Mouse (Mus musculus): ENCODE results near the gene Cntnap5a.
"Not testable (repeated sequence)": the region's sequence is repeated elsewhere in the genome, so short reads cannot be mapped to it uniquely, and the experiment has no call there.

Cntnap5a gene

GRCm38 (mm10) chr1:116036894-116037293, 352.3 kb downstream of the Cntnap5a start:
- DNase-seq (ENCODE audit: low read depth in 1 of 2, low spot score in 2 of 2): no peak

DNA sequence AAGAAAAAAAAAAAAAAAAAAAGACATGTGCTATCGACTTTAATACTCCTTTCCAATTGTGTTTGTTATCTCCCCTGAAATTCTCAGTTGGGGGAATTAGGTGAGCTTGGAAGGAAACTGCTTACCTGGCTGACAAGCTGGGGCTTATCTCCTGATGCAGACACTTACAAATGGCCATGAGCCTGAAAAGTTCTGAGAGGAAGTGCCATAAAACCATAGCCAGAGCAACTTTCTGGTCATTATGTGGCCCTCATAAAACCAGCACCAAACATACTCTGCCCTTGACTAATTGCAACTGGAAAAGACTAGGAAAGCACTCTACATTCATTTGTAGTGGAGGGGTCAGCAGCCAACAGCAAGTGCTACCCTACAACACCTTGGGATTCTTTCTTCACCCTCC, 359.5 kb downstream of the Cntnap5a start:
- DNase-seq (ENCODE audit: low read depth in 1 of 2, low spot score in 2 of 2): no peak

GRCm38 (mm10) chr1:116107010-116107723, 422.6 kb downstream of the Cntnap5a start:
- no peak for DNase-seq (ENCODE audit: low read depth in 1 of 2, low spot score in 2 of 2)

- DNase-seq (ENCODE audit: low read depth in 1 of 2, low spot score in 2 of 2): no peak
Observed at GRCm38 (mm10) chr1:116107724-116108058, 423.1 kb downstream of the Cntnap5a start.

- no peak for DNase-seq (ENCODE audit: low read depth in 1 of 2, low spot score in 2 of 2)
Observed at GRCm38 (mm10) chr1:116108381-116108780, 423.8 kb downstream of the Cntnap5a start.

- DNase-seq (ENCODE audit: low read depth in 1 of 2, low spot score in 2 of 2): no peak
Observed at GRCm38 (mm10) chr1:116125767-116126166, 441.2 kb downstream of the Cntnap5a start.

- no peak for DNase-seq (ENCODE audit: low read depth in 1 of 2, low spot score in 2 of 2)
Observed at GRCm38 (mm10) chr1:116127085-116127484, 442.5 kb downstream of the Cntnap5a start.

- DNase-seq (ENCODE audit: low read depth in 1 of 2, low spot score in 2 of 2): no peak
Observed at GRCm38 (mm10) chr1:116128450-116129246, 444.1 kb downstream of the Cntnap5a start.

- DNase-seq (ENCODE audit: low read depth in 1 of 2, low spot score in 2 of 2): no peak
Observed at GRCm38 (mm10) chr1:116132471-116132870, 447.9 kb downstream of the Cntnap5a start.

- no peak for DNase-seq (ENCODE audit: low read depth in 1 of 2, low spot score in 2 of 2)
Observed at GRCm38 (mm10) chr1:116149764-116150369, 465.3 kb downstream of the Cntnap5a start.

GRCm38 (mm10) chr1:116184471-116184870, 499.9 kb downstream of the Cntnap5a start:
- no peak for DNase-seq (ENCODE audit: low read depth in 1 of 2, low spot score in 2 of 2)

GRCm38 (mm10) chr1:116188142-116188541, 503.6 kb downstream of the Cntnap5a start:
- DNase-seq (ENCODE audit: low read depth in 1 of 2, low spot score in 2 of 2): not testable (repeated sequence)

- no peak for DNase-seq (ENCODE audit: low read depth in 1 of 2, low spot score in 2 of 2)
Observed at GRCm38 (mm10) chr1:116192299-116192698, 507.7 kb downstream of the Cntnap5a start.

DNA sequence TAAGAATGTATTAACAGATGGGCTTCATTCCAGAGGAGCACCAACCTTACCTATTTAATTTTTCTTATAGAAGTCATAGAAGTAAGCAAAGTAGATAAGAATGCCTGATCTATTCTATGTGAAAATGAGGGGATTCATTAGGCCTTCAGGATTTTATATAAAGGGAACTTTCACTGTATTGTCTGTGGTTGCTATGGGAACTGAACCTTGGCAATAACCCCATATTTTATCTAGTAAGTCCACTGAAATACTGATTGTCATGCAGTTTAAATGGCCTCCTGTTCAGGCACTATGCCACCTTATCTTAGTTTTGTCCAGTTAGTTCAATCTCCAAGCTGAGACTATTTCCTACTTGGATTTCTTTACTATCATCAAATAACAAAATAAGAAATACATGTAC, 532.3 kb downstream of the Cntnap5a start:
- no peak for DNase-seq (ENCODE audit: low read depth in 1 of 2, low spot score in 2 of 2)

DNA sequence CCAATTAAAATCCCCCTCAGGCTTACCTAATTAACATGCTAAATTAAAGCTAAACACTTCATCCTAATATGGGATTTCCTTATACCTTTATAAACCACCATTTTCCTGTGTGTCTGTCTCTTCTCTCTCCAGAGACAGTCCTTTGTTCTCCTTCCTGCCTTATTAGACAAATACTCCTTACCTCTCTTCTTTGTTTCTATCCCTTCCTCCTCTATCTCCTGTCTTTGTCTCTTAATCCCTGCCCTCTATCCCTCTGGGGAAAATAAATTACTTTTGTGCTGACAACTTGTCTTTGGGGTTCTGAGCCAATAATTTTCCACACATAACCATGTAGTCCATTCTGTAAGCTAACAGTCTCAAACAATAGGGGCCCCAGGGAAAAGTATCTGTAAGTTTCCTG, 556.0 kb downstream of the Cntnap5a start:
- no peak for DNase-seq (ENCODE audit: low read depth in 1 of 2, low spot score in 2 of 2)

DNA sequence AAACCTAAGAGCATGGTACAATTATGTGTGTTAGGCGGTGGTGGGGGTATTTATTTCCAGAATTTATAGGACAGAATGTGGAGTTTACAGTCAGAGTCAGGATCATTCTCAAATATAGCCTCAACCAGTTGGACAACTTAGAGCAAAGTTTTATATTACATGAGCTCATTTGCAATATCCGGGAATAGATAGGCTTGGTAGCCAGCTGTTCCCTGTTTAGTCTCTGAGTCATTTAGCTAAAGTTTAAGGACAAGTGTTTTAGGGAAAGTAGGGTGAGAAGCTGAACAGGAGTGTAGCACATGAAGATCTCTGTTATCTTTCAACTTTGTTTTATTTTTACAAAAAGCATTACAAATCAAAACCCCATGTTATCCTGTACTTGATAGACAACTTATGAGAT, 559.3 kb downstream of the Cntnap5a start:
- no peak for DNase-seq (ENCODE audit: low read depth in 1 of 2, low spot score in 2 of 2)

DNA sequence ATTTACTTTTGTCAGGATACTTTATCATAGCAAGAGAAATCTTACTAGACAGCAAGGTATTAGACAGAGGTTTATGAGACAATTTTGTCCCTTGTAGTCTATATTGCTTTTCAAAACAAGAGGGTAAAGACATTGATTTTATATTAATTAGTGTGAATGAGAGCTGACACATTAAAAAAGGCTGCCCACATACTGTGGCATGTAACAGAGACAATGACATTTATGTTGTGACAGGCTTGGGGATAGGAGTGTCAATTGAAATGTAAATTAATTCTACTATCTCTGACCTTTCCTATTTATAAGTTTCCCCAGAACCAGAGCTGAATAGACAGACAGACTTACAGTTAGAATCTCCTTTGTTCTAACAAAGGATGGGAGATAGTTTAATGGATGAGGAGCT, 596.6 kb downstream of the Cntnap5a start:
- DNase-seq (ENCODE audit: low read depth in 1 of 2, low spot score in 2 of 2): no peak

DNA sequence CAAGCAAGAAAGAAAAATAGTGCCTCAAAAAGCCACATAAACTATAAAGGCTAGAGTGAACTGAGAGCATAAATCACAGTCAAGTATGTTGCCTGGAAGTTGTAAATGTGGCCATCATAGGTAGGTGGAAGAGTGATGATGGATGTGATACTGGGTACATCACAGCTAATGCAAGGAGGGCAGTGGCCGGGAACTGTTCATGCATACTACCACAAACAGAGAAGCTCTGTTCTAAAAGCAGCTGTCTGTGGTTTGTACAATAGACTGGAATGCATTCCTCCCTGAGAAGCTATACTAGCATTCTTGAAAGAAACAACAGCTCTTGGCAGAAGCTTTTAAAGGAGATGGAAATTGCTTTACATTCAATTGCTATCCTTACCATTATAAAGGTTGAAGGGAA, 599.4 kb downstream of the Cntnap5a start:
- no peak for DNase-seq (ENCODE audit: low read depth in 1 of 2, low spot score in 2 of 2)

GRCm38 (mm10) chr1:116306555-116306954, 622.0 kb downstream of the Cntnap5a start:
- DNase-seq (ENCODE audit: low read depth in 1 of 2, low spot score in 2 of 2): no peak

DNA sequence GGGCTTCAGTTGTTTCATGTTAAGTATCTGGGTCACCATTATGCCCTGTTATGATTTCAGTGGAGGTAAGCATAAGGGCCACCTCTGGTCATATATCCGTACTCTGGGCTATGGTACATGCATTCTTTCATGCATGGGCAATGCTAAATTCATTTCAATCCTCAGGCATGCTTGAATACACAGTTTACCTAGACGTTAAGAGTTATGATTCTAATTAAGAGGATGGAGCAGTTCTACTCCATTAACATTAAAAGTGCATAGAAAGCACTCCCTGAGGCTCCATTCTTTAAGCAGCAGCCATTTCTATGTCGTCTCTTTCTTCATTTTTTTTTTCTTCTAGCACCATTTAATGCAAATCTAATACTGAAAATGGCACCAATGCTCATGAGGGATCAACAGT, 627.0 kb downstream of the Cntnap5a start:
- no peak for DNase-seq (ENCODE audit: low read depth in 1 of 2, low spot score in 2 of 2)

GRCm38 (mm10) chr1:116313269-116313668, 628.7 kb downstream of the Cntnap5a start:
- DNase-seq (ENCODE audit: low read depth in 1 of 2, low spot score in 2 of 2): no peak

- no peak for DNase-seq (ENCODE audit: low read depth in 1 of 2, low spot score in 2 of 2)
Observed at GRCm38 (mm10) chr1:116324505-116324904, 639.9 kb downstream of the Cntnap5a start.

Measured in monocyte, adult 2 months (primary cell).